Mouse (Mus musculus) cerebellum, adult 2 months (tissue): ENCODE results near the gene Nfkb1.

Experiments
- CTCF ChIP-seq: fragments of 200-500 bp; IDR thresholded peaks from 2 replicates; pipeline ENCODE4 v1.5.1; 2011; ENCODE audit warnings: low read depth, mild to moderate bottlenecking, control low read depth, low read length, moderate library complexity, borderline replicate concordance; ENCODE audit not compliant: insufficient read depth
- POLR2A ChIP-seq: fragments of 200-500 bp; IDR thresholded peaks from 2 replicates; pipeline ENCODE4 v1.6.1; 2011; ENCODE audit warnings: low read length, control low read depth, borderline replicate concordance; ENCODE audit not compliant: insufficient read depth

DNA sequence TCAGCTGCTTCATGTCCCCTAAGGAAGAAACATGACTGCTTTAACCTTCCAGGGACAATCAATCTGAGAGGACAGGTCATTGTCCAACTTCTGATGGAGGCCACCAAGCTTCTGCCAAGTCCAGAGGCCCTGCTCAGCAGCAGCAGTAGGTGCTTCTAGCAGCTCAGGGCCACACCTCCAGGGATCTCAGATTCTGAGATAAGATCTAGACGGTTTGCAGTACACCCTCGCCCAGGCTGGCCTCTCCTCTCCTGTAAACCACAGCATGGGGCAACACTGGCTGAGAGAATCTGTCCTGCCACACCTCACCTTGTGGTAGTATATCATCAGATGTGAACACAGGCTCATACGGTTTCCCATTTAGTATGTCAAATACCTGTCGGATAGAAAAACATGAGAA lies 100.9 kb downstream of the Nfkb1 start:
- TF ChIP-seq CTCF (no peak), POLR2A (no peak)
